Mouse (Mus musculus): ENCODE measurements around the gene Kyat1.
A peak's percentile ranks its signal among the peaks of the same experiment; 100 is the strongest.

The Kyat1 gene

GRCm38 (mm10) chr2:30205629-30206357 is at the start of gene Kyat1:
TSS of gene Kyat1 (minus strand) at chr2:30205847.
- Histone ChIP-seq H3K36me3 (ENCODE audit: control insufficient read depth, insufficient read depth, low read length, poor library complexity, severe bottlenecking) (no peaks in the 10 kb centered on the region), H3K27me3 (ENCODE audit: control insufficient read depth, insufficient read depth, low read length, poor library complexity, severe bottlenecking) (no peaks in the 10 kb centered on the region)
- DNase-seq (ENCODE audit: low read depth, low spot score), result peak; percentile 97

- no peak for DNase-seq (ENCODE audit: low read depth, low spot score)
- no peaks in the 10 kb centered on the region for H3K27me3 ChIP-seq (ENCODE audit: control insufficient read depth, insufficient read depth, low read length, poor library complexity, severe bottlenecking)
- H3K36me3 ChIP-seq (ENCODE audit: control insufficient read depth, insufficient read depth, low read length, poor library complexity, severe bottlenecking), result peaks cover 11% of the 10 kb centered on the region
These were observed 48.2 kb upstream of the Kyat1 start for GRCm38 (mm10) chr2:30253809-30254208.

GRCm38 (mm10) chr2:30252521-30252920 is 46.9 kb upstream of the Kyat1 start:
- Histone ChIP-seq H3K27me3 (ENCODE audit: control insufficient read depth, insufficient read depth, low read length, poor library complexity, severe bottlenecking) (no peaks in the 10 kb centered on the region), H3K36me3 (ENCODE audit: control insufficient read depth, insufficient read depth, low read length, poor library complexity, severe bottlenecking) (peaks cover 9% of the 10 kb centered on the region)
- no peak for DNase-seq (ENCODE audit: low read depth, low spot score)

- peak; percentile 74 for DNase-seq (ENCODE audit: low read depth, low spot score)
- Histone ChIP-seq H3K36me3 (ENCODE audit: control insufficient read depth, insufficient read depth, low read length, poor library complexity, severe bottlenecking) (peaks cover 6% of the 10 kb centered on the region), H3K27me3 (ENCODE audit: control insufficient read depth, insufficient read depth, low read length, poor library complexity, severe bottlenecking) (no peaks in the 10 kb centered on the region)
These were observed 45.9 kb upstream of the Kyat1 start for GRCm38 (mm10) chr2:30251417-30252104.

GRCm38 (mm10) chr2:30250166-30251128 is 44.8 kb upstream of the Kyat1 start:
- peaks cover 1% of the 10 kb centered on the region for H3K36me3 ChIP-seq (ENCODE audit: control insufficient read depth, insufficient read depth, low read length, poor library complexity, severe bottlenecking)
- no peaks in the 10 kb centered on the region for H3K27me3 ChIP-seq (ENCODE audit: control insufficient read depth, insufficient read depth, low read length, poor library complexity, severe bottlenecking)
- no peak for DNase-seq (ENCODE audit: low read depth, low spot score)

- Histone ChIP-seq H3K27me3 (ENCODE audit: control insufficient read depth, insufficient read depth, low read length, poor library complexity, severe bottlenecking) (no peaks in the 10 kb centered on the region), H3K36me3 (ENCODE audit: control insufficient read depth, insufficient read depth, low read length, poor library complexity, severe bottlenecking) (no peaks in the 10 kb centered on the region; the same call in 1 of the 2 replicates)
- DNase-seq (ENCODE audit: low read depth, low spot score), result no peak
These were observed 43.5 kb upstream of the Kyat1 start for GRCm38 (mm10) chr2:30249182-30249581.

- Histone ChIP-seq H3K36me3 (ENCODE audit: control insufficient read depth, insufficient read depth, low read length, poor library complexity, severe bottlenecking) (no peaks in the 10 kb centered on the region; the same call in 1 of the 2 replicates), H3K27me3 (ENCODE audit: control insufficient read depth, insufficient read depth, low read length, poor library complexity, severe bottlenecking) (no peaks in the 10 kb centered on the region)
- no peak for DNase-seq (ENCODE audit: low read depth, low spot score)
These were observed 42.0 kb upstream of the Kyat1 start for GRCm38 (mm10) chr2:30247681-30248080.

- Histone ChIP-seq H3K27me3 (ENCODE audit: control insufficient read depth, insufficient read depth, low read length, poor library complexity, severe bottlenecking) (no peaks in the 10 kb centered on the region), H3K36me3 (ENCODE audit: control insufficient read depth, insufficient read depth, low read length, poor library complexity, severe bottlenecking) (no peaks in the 10 kb centered on the region; the same call in 1 of the 2 replicates)
- DNase-seq (ENCODE audit: low read depth, low spot score), result no peak
These were observed 41.4 kb upstream of the Kyat1 start for GRCm38 (mm10) chr2:30247036-30247435.

- no peak for DNase-seq (ENCODE audit: low read depth, low spot score)
- no peaks in the 10 kb centered on the region; the same call in none of the 2 replicates for H3K36me3 ChIP-seq (ENCODE audit: control insufficient read depth, insufficient read depth, low read length, poor library complexity, severe bottlenecking)
- H3K27me3 ChIP-seq (ENCODE audit: control insufficient read depth, insufficient read depth, low read length, poor library complexity, severe bottlenecking), result no peaks in the 10 kb centered on the region
These were observed 39.0 kb upstream of the Kyat1 start for GRCm38 (mm10) chr2:30244595-30245178.

- no peak for DNase-seq (ENCODE audit: low read depth, low spot score)
- Histone ChIP-seq H3K27me3 (ENCODE audit: control insufficient read depth, insufficient read depth, low read length, poor library complexity, severe bottlenecking) (no peaks in the 10 kb centered on the region), H3K36me3 (ENCODE audit: control insufficient read depth, insufficient read depth, low read length, poor library complexity, severe bottlenecking) (no peaks in the 10 kb centered on the region; the same call in none of the 2 replicates)
These were observed 37.7 kb upstream of the Kyat1 start for GRCm38 (mm10) chr2:30243391-30243790.

- Histone ChIP-seq H3K27me3 (ENCODE audit: control insufficient read depth, insufficient read depth, low read length, poor library complexity, severe bottlenecking) (no peaks in the 10 kb centered on the region), H3K36me3 (ENCODE audit: control insufficient read depth, insufficient read depth, low read length, poor library complexity, severe bottlenecking) (no peaks in the 10 kb centered on the region; the same call in none of the 2 replicates)
- DNase-seq (ENCODE audit: low read depth, low spot score), result no peak
These were observed 36.9 kb upstream of the Kyat1 start for GRCm38 (mm10) chr2:30242509-30242908.

GRCm38 (mm10) chr2:30240267-30240666 is 34.6 kb upstream of the Kyat1 start, which contains the start of gene Gm28035:
TSS of gene Gm28035 (plus strand) at chr2:30240567.
- H3K27me3 ChIP-seq (ENCODE audit: control insufficient read depth, insufficient read depth, low read length, poor library complexity, severe bottlenecking), result no peaks in the 10 kb centered on the region
- no peaks in the 10 kb centered on the region; the same call in none of the 2 replicates for H3K36me3 ChIP-seq (ENCODE audit: control insufficient read depth, insufficient read depth, low read length, poor library complexity, severe bottlenecking)
- no peak for DNase-seq (ENCODE audit: low read depth, low spot score)

GRCm38 (mm10) chr2:30239777-30240176 is 34.1 kb upstream of the Kyat1 start:
- DNase-seq (ENCODE audit: low read depth, low spot score), result no peak
- Histone ChIP-seq H3K27me3 (ENCODE audit: control insufficient read depth, insufficient read depth, low read length, poor library complexity, severe bottlenecking) (no peaks in the 10 kb centered on the region), H3K36me3 (ENCODE audit: control insufficient read depth, insufficient read depth, low read length, poor library complexity, severe bottlenecking) (no peaks in the 10 kb centered on the region; the same call in none of the 2 replicates)

- DNase-seq (ENCODE audit: low read depth, low spot score), result no peak
- Histone ChIP-seq H3K27me3 (ENCODE audit: control insufficient read depth, insufficient read depth, low read length, poor library complexity, severe bottlenecking) (no peaks in the 10 kb centered on the region), H3K36me3 (ENCODE audit: control insufficient read depth, insufficient read depth, low read length, poor library complexity, severe bottlenecking) (no peaks in the 10 kb centered on the region; the same call in none of the 2 replicates)
These were observed 33.3 kb upstream of the Kyat1 start for GRCm38 (mm10) chr2:30238906-30239465.

All from splenic B cell, adult 2 months (primary cell).